Mouse (Mus musculus): ENCODE results near the gene Gm20388.

- TF ChIP-seq CTCF (IDR thresholded peaks at IDR 0.05; ENCODE audit: low read depth): no peak
- no peak for TF ChIP-seq EP300 (IDR thresholded peaks at IDR 0.05; ENCODE audit: low read depth)
These were observed 1088.3 kb downstream of the Gm20388 start for GRCm38 (mm10) chr8:120998966-120999365.
